Mouse (Mus musculus) hindbrain, embryonic 11.5 days (tissue): ENCODE results near the gene Etv5. TPM values are rescaled to one million over a fixed set of nuclear protein-coding genes. Genes with fewer than 3 reads are reported as not detected.
"Not testable (repeated sequence)": the region's sequence is repeated elsewhere in the genome, so short reads cannot be mapped to it uniquely, and the experiment has no call there.

ENCODE experiments used
- ATAC-seq: fragments of 200-750 bp; cut with Nextera tagmentation; 2 replicates; pipeline ENCODE4 v1.8.0; 2017; ENCODE audit warnings: mild to moderate bottlenecking, moderate TSS enrichment, moderate library complexity; ENCODE audit not compliant: low FRiP score
- DNase-seq: peaks from one replicate; pipeline ENCODE4 v3.0.0-alpha.2; 2015; ENCODE audit warnings: low spot score
- H3K27ac ChIP-seq: fragments of 300-500 bp; sonication (generic); 2 replicates; pipeline ENCODE4 v1.5.1; 2014; ENCODE audit warnings: mild to moderate bottlenecking, low read depth, low read length
- H3K27me3 ChIP-seq: fragments of 300-500 bp; sonication (generic); 2 replicates; pipeline ENCODE4 v1.6.1; 2014; ENCODE audit warnings: mild to moderate bottlenecking, low read length, moderate library complexity, mixed read lengths; ENCODE audit not compliant: control insufficient read depth, insufficient read depth
- H3K36me3 ChIP-seq: fragments of 300-500 bp; sonication (generic); 2 replicates; pipeline ENCODE4 v1.6.1; 2014; ENCODE audit warnings: mild to moderate bottlenecking, low read length, moderate library complexity, mixed read lengths; ENCODE audit not compliant: control insufficient read depth, insufficient read depth
- H3K4me1 ChIP-seq: fragments of 300-500 bp; sonication (generic); replicated peaks from 2 replicates; pipeline ENCODE4 v1.6.1; 2014; ENCODE audit warnings: low read length, mixed read lengths; ENCODE audit not compliant: control insufficient read depth, insufficient read depth
- H3K4me2 ChIP-seq: fragments of 300-500 bp; sonication (generic); replicated peaks from 2 replicates; pipeline ENCODE4 v1.6.1; 2014; ENCODE audit warnings: mild to moderate bottlenecking, low read depth, low read length
- H3K4me3 ChIP-seq: fragments of 300-500 bp; sonication (generic); 2 replicates; pipeline ENCODE4 v1.5.1; 2014; ENCODE audit warnings: low read depth, low read length
- H3K9ac ChIP-seq: fragments of 300-500 bp; sonication (generic); 2 replicates; pipeline ENCODE4 v1.6.1; 2014; ENCODE audit warnings: low read depth, low read length
- H3K9me3 ChIP-seq: fragments of 300-500 bp; sonication (generic); 2 replicates; pipeline ENCODE4 v1.6.1; 2016; ENCODE audit warnings: low read length; ENCODE audit not compliant: control insufficient read depth
- WGBS: fragments of 180-500 bp; shearing (Covaris S2); extraction: QIAGEN DNeasy Blood & Tissue Kit; methylation state at CpG from one replicate; pipeline ENCODE4 v1.1.7; 2014; 5-methylcytosine and 5-hydroxymethylcytosine counted together
- polyA plus RNA-seq: library from polyadenylated mRNA; unstranded; fragments of >200 nt; fragmentation: Nextera tagmentation; extraction: Ambion mirVana; gene quantifications from 2 replicates; pipeline ENCODE4 v1.2.1, GENCODE M21; 2014

Gene Etv5
- polyA plus RNA-seq, 1 experiment from 2014 or later, result 12.8 TPM

- no peak for DNase-seq
- H3K4me1 ChIP-seq, result no peaks in the 10 kb centered on the region
- H3K27ac ChIP-seq, result no peak overlapping the region
- WGBS, result 88% methylated on average over 8 of the region's 8 CpGs
- no peak overlapping the region for H3K9ac ChIP-seq
- H3K4me2 ChIP-seq, result no peak overlapping the region
- H3K36me3 ChIP-seq, result no peaks in the 10 kb centered on the region
- no peaks in the 10 kb centered on the region for H3K27me3 ChIP-seq
- no peaks in the 10 kb centered on the region for H3K9me3 ChIP-seq
- ATAC-seq, result no peak
- H3K4me3 ChIP-seq, result no peak overlapping the region
These were observed 43.1 kb downstream of the Etv5 start for GRCm38 (mm10) chr16:22396420-22396819.

GRCm38 (mm10) chr16:22395093-22395844 lies 44.2 kb downstream of the Etv5 start:
- Histone ChIP-seq H3K9ac (no peak overlapping the region), H3K4me3 (no peak overlapping the region), H3K4me2 (no peak overlapping the region), H3K4me1 (no peaks in the 10 kb centered on the region), H3K9me3 (no peaks in the 10 kb centered on the region), H3K27ac (no peak overlapping the region), H3K36me3 (no peaks in the 10 kb centered on the region), H3K27me3 (no peaks in the 10 kb centered on the region)
- ATAC-seq (no peak), DNase-seq (no peak)
- 88% methylated on average over 15 of the region's 15 CpGs for WGBS

GRCm38 (mm10) chr16:22390348-22390897 lies 49.1 kb downstream of the Etv5 start:
- ATAC-seq (no peak), DNase-seq (no peak)
- no peak overlapping the region for H3K27ac ChIP-seq
- no peaks in the 10 kb centered on the region for H3K9me3 ChIP-seq
- 91% methylated on average over 9 of the region's 9 CpGs for WGBS
- H3K36me3 ChIP-seq, result no peaks in the 10 kb centered on the region
- H3K9ac ChIP-seq, result no peak overlapping the region
- no peaks in the 10 kb centered on the region for H3K27me3 ChIP-seq
- no peaks in the 10 kb centered on the region for H3K4me1 ChIP-seq
- H3K4me3 ChIP-seq, result no peak overlapping the region
- no peak overlapping the region for H3K4me2 ChIP-seq

- H3K4me3 ChIP-seq, result no peak overlapping the region
- H3K27me3 ChIP-seq, result no peaks in the 10 kb centered on the region
- 82% methylated on average over 13 of the region's 13 CpGs for WGBS
- no peaks in the 10 kb centered on the region for H3K36me3 ChIP-seq
- H3K4me2 ChIP-seq, result no peak overlapping the region
- H3K9me3 ChIP-seq, result no peaks in the 10 kb centered on the region
- H3K9ac ChIP-seq, result no peak overlapping the region
- ATAC-seq (no peak), DNase-seq (no peak)
- no peaks in the 10 kb centered on the region for H3K4me1 ChIP-seq
- no peak overlapping the region for H3K27ac ChIP-seq
These were observed 50.2 kb downstream of the Etv5 start for GRCm38 (mm10) chr16:22389146-22389911.

- no peak overlapping the region for H3K27ac ChIP-seq
- H3K4me1 ChIP-seq, result no peaks in the 10 kb centered on the region
- H3K9ac ChIP-seq, result no peak overlapping the region
- no peaks in the 10 kb centered on the region for H3K27me3 ChIP-seq
- 93% methylated on average over 6 of the region's 6 CpGs for WGBS
- H3K36me3 ChIP-seq, result no peaks in the 10 kb centered on the region
- DNase-seq, result no peak
- H3K4me2 ChIP-seq, result no peak overlapping the region
- H3K9me3 ChIP-seq, result no peaks in the 10 kb centered on the region
- H3K4me3 ChIP-seq, result no peak overlapping the region
- no peak for ATAC-seq
These were observed 51.8 kb downstream of the Etv5 start for GRCm38 (mm10) chr16:22387731-22388130.

GRCm38 (mm10) chr16:22382018-22382417 lies 57.5 kb downstream of the Etv5 start:
- 88% methylated on average over 6 of the region's 7 CpGs for WGBS
- not testable (repeated sequence) for H3K36me3 ChIP-seq, DNase-seq, ATAC-seq, H3K9me3 ChIP-seq, H3K27me3 ChIP-seq, H3K9ac ChIP-seq, H3K4me1 ChIP-seq, H3K27ac ChIP-seq, H3K4me3 ChIP-seq, H3K4me2 ChIP-seq

- 87% methylated on average over 8 of the region's 8 CpGs for WGBS
- no peak overlapping the region for H3K9ac ChIP-seq
- no peak for DNase-seq
These were observed 58.5 kb downstream of the Etv5 start for GRCm38 (mm10) chr16:22380981-22381380.

GRCm38 (mm10) chr16:22379986-22380385 lies 59.5 kb downstream of the Etv5 start:
- DNase-seq, result peak; percentile 36
- no peak overlapping the region for H3K4me2 ChIP-seq
- no peaks in the 10 kb centered on the region for H3K4me1 ChIP-seq
- 39% methylated on average over 8 of the region's 8 CpGs for WGBS
- ATAC-seq, result no peak
- H3K27me3 ChIP-seq, result no peaks in the 10 kb centered on the region
- no peak overlapping the region for H3K27ac ChIP-seq
- H3K9ac ChIP-seq, result no peak overlapping the region
- no peaks in the 10 kb centered on the region for H3K36me3 ChIP-seq
- no peaks in the 10 kb centered on the region for H3K9me3 ChIP-seq
- no peak overlapping the region for H3K4me3 ChIP-seq

More at GRCm38 (mm10) chr16:22380981-22381380, 58.5 kb downstream of the Etv5 start:
- Histone ChIP-seq H3K4me2 (no peak overlapping the region), H3K4me3 (no peak overlapping the region), H3K9me3 (no peaks in the 10 kb centered on the region), H3K4me1 (no peaks in the 10 kb centered on the region), H3K36me3 (no peaks in the 10 kb centered on the region), H3K27ac (no peak overlapping the region), H3K27me3 (no peaks in the 10 kb centered on the region)
- ATAC-seq, result no peak
